Mouse (Mus musculus) thymus, adult 2 months (tissue): ENCODE results near the gene Mtg2. TPM values are rescaled to one million over a fixed set of nuclear protein-coding genes. Genes with fewer than 3 reads are reported as not detected.

Source experiments
- DNase-seq: peaks from one replicate; pipeline ENCODE4 v3.0.0; 2021
- H3K27ac ChIP-seq: fragments of 200-500 bp; 2 replicates; pipeline ENCODE4 v1.5.1; 2012; ENCODE audit warnings: low read length, control low read depth; ENCODE audit not compliant: control insufficient read depth, insufficient read depth
- H3K27me3 ChIP-seq: fragments of 200-500 bp; 2 replicates; pipeline ENCODE4 v1.6.1; 2012; ENCODE audit warnings: mild to moderate bottlenecking, low read length, moderate library complexity, mixed read lengths; ENCODE audit not compliant: control insufficient read depth, insufficient read depth
- H3K36me3 ChIP-seq: fragments of 200-500 bp; 2 replicates; pipeline ENCODE4 v1.6.1; 2012; ENCODE audit warnings: mild to moderate bottlenecking, low read length, moderate library complexity; ENCODE audit not compliant: control insufficient read depth, insufficient read depth
- H3K4me1 ChIP-seq: fragments of 200-500 bp; replicated peaks from 2 replicates; pipeline ENCODE4 v1.6.1; 2012; ENCODE audit warnings: low read length; ENCODE audit not compliant: control insufficient read depth, insufficient read depth
- H3K4me3 ChIP-seq: fragments of 200-500 bp; 2 replicates; pipeline ENCODE4 v1.5.1; 2012; ENCODE audit warnings: mild to moderate bottlenecking, low read length, control low read depth, moderate library complexity; ENCODE audit not compliant: control insufficient read depth, insufficient read depth
- CTCF ChIP-seq: fragments of 200-500 bp; IDR thresholded peaks from 2 replicates; pipeline ENCODE4 v1.5.1; 2012; ENCODE audit warnings: mild to moderate bottlenecking, control low read depth, low read length, moderate library complexity, borderline replicate concordance; ENCODE audit not compliant: control insufficient read depth, poor library complexity, insufficient read depth; ENCODE audit errors: extremely low read depth
- POLR2A ChIP-seq: fragments of 200-500 bp; IDR thresholded peaks from 2 replicates; pipeline ENCODE4 v1.6.1; 2012; ENCODE audit warnings: mild to moderate bottlenecking, low read length, control low read depth, moderate library complexity; ENCODE audit not compliant: control insufficient read depth, poor library complexity, insufficient read depth; ENCODE audit errors: extremely low read depth
- WGBS: fragments of 180-500 bp; shearing (Covaris S2); methylation state at CpG from one replicate; pipeline ENCODE4 v1.1.7; 2018; 5-methylcytosine and 5-hydroxymethylcytosine counted together
- polyA plus RNA-seq: library from polyadenylated mRNA; depleted of rRNA; stranded (reverse); fragments of >200 nt; gene quantifications from 2 replicates; pipeline ENCODE4 v1.2.3, GENCODE M21; 2012

Gene Mtg2
- polyA plus RNA-seq, 1 experiment, result 31.3 TPM

DNA sequence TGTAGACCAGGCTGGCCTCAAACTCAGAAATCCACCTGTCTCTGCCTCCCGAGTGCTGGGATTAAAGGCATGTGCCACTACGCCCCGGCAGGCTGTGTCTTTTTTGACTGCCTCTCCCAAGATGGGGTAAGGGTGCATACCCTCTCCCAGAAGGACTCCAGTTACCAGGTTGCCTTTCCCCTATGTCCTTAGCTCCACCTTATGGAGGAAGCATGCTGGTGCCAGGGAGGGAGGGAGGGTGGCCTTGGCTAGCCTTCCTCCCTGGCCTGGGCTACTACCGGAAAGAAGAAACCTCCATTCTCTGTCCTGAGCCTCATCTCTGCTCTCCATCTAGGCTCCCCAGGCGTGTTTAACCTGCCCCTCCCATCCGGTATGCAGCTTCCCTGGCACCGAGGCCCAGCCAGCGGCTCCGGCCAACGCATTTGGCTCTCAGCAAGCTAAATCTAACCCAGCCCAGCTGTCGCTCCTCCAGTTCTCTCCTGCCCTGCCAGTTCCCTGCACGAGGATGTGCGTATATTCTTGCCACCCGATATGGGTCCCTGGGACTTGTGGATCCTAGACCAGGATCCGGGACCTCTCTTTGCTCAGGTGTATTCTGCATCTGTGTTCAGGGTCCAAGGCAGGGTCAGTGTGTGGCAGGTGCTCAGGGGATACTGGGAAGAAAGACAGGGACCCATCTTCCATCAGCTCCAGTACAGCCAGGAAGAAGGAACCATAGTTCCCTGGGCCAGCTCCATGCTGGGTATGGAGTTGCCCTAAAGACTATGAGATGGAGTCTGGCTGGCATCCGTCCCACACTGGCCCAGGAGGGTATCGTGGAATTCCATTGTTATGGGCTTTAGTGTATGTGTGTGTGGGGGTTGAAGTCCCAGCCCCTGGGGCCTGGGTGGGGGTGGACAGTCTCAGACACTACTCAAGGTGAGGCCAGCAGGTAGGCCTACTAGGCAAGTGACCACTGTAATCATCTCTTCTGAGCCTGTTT is 43.8 kb downstream of the Mtg2 start:
- Histone ChIP-seq H3K36me3 (no peaks in the 10 kb centered on the region), H3K4me1 (peaks cover 15% of the 10 kb centered on the region), H3K27ac (no peak overlapping the region), H3K4me3 (no peak overlapping the region), H3K27me3 (no peaks in the 10 kb centered on the region)
- TF ChIP-seq CTCF (no peak), POLR2A (no peak)
- WGBS, result 89% methylated on average over 17 of the region's 17 CpGs
- DNase-seq, result no peak

DNA sequence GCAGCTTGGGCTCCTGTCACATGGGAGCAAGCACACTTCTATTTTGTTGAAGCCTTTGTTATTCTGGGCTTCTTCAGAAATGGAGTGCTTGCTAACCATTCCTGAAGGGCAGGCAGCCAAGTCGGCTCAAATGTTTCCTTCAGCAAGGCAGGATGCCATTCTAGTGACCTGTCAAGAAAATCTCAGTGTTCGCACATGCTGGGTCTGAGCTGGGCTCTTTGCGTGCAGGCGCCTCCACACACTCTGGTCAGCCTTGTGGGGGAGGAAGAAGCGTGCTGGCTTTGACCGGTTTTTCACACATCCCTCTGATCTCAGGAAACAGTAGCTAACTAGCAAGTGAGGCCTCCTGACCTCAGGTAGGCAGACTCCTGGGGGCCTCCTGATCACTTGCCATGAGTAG is 44.9 kb downstream of the Mtg2 start:
- Histone ChIP-seq H3K4me1 (peaks cover 19% of the 10 kb centered on the region), H3K36me3 (no peaks in the 10 kb centered on the region), H3K27me3 (no peaks in the 10 kb centered on the region), H3K27ac (no peak overlapping the region), H3K4me3 (no peak overlapping the region)
- no peak for TF ChIP-seq POLR2A
- no peak for TF ChIP-seq CTCF
- WGBS, result 42% methylated on average over 6 of the region's 6 CpGs
- DNase-seq, result no peak

DNA sequence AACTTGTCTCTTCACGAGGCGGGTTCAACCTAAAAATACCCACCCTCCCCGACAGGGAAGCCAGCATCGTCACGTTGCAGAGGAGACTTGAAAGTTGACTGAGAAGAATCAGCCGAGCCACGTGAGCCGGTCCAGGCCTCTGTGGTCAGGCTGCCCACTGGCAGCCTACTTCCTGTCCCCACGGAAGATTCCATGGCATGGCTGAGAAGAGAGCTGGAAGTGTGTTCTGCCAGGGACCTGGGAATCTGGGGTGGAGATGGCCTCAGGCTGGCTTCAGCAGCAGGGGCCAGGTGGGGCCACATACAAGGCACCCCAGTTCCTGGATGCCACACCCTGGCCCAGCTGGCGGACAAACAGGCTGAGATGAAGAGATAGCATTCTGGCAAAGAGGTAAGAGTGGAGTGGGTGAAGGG is 45.7 kb downstream of the Mtg2 start:
- H3K36me3 ChIP-seq, result no peaks in the 10 kb centered on the region
- no peak for DNase-seq
- WGBS, result 51% methylated on average over 10 of the region's 10 CpGs
- TF ChIP-seq CTCF, result no peak
- no peak for TF ChIP-seq POLR2A
- H3K27ac ChIP-seq, result no peak overlapping the region
- peaks cover 19% of the 10 kb centered on the region for H3K4me1 ChIP-seq
- no peak overlapping the region for H3K4me3 ChIP-seq
- H3K27me3 ChIP-seq, result no peaks in the 10 kb centered on the region

DNA sequence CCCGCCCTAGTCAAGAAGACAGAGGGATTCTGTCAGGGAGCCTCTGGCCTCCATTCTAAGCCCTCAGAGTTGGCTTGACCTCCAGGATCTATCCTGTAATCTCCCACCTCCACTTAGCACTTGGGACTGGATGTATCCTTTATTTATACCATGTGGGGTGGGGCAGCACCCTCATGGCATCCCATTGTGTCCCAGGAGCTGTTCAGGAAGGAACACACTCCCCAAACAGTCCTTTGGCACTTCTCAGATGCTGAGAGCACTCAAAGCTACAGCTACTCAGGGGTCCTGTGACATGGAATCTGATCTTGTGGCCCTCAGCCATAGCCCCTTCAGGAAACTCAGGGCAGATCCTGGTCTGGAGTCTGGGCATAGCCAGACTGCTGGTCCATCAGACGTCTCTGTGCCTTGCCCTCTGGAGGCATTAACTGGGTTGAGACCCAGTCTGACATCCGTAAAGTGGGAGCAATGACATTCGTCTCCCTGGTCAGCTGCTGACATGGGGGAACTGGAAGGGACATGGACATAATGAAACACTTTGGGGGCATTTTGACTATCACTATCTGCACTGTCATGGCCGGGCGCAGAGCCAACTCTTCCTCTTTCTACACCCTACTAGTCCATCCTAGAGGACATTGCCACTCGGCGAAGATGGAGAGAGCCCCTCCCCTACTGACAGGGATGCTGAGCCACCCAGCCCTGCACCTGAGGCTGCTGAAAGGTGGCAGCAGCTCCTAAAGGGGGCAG is 46.5 kb downstream of the Mtg2 start:
- H3K4me3 ChIP-seq, result no peak overlapping the region
- no peak for TF ChIP-seq POLR2A
- TF ChIP-seq CTCF, result no peak

DNA sequence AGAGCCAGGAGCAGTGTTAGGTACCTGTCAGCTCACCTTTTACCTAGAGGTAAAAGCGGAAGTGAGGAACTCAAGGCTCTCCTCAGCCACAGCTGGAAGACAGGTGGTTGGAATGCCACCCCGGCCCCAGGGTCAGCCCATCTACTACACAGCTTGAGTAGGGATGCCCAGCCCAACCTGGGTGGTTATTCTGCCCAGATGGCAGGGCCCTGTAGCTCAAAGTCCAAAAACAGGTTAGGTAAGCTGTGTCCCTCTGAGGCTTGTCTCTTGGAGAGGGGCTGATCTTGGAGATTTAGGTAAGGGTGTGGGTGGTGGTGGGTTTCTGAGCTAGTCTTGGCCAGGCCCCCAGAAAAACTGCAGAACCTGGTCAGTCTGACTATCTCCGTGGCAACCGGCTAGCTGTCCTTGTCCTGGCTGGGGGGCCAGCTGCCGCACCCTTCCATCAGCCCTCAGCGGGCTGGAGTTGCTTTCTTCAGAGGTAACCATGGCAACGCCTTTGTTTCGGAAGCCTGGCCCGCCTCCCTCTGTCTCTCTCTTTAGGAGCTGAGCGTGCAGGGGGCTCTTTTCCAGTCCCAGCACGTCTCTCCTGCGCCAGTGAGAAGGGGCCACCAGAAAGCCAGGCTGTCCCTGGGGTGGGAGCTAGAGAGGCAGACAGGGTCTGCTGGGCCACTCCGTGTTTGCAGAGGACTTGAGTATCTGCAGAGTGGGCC is 47.3 kb downstream of the Mtg2 start:
- TF ChIP-seq POLR2A (no peak), CTCF (no peak)
- 30% methylated on average over 13 of the region's 13 CpGs for WGBS
- Histone ChIP-seq H3K27ac (no peak overlapping the region), H3K27me3 (no peaks in the 10 kb centered on the region), H3K36me3 (no peaks in the 10 kb centered on the region), H3K4me3 (no peak overlapping the region), H3K4me1 (peaks cover 19% of the 10 kb centered on the region)
- DNase-seq, result peak; percentile 14

More for the DNA sequence above, 46.5 kb downstream of the Mtg2 start:
- no peak for DNase-seq
- Histone ChIP-seq H3K4me1 (peaks cover 19% of the 10 kb centered on the region), H3K36me3 (no peaks in the 10 kb centered on the region), H3K27ac (no peak overlapping the region), H3K27me3 (no peaks in the 10 kb centered on the region)
- 81% methylated on average over 8 of the region's 8 CpGs for WGBS
